Mouse (Mus musculus) layer of hippocampus, postnatal 10 days (tissue): ENCODE measurements around the gene Irf2bp1. TPM values are rescaled to one million over a fixed set of nuclear protein-coding genes. Genes with fewer than 3 reads are reported as not detected.
A peak's percentile ranks its signal among the peaks of the same experiment; 100 is the strongest.

Experiments
- DNase-seq, 2 experiments: peaks; one replicate each; pipeline ENCODE4 v3.0.0; 2021; ENCODE audit warnings: low spot score in 2 of 2
- total RNA-seq, 2 experiments: library from RNA; stranded (reverse); gene quantifications; 2 replicates each; pipeline ENCODE4 v1.2.3; 2021

Gene Irf2bp1
- total RNA-seq, 2 experiments from 2014 or later = 45.5 to 49.7 TPM

- DNase-seq = no peak
Measured at GRCm38 (mm10) chr7:18998835-18999234, 5.0 kb upstream of the Irf2bp1 start.

GRCm38 (mm10) chr7:19000421-19000820 is 3.4 kb upstream of the Irf2bp1 start:
- no peak for DNase-seq

- peak in 1 of 2 experiments; percentile 56 for DNase-seq
Measured at GRCm38 (mm10) chr7:19001066-19001806, 2.6 kb upstream of the Irf2bp1 start.

- no peak for DNase-seq
Measured at GRCm38 (mm10) chr7:19001807-19002085, 2.1 kb upstream of the Irf2bp1 start.

- no peak for DNase-seq
Measured at GRCm38 (mm10) chr7:19002115-19002514, 1.7 kb upstream of the Irf2bp1 start.

GRCm38 (mm10) chr7:19002848-19003498 is 871 bp upstream of the Irf2bp1 start:
- peak; percentile 65 to 72 for DNase-seq

- peak; percentile 48 to 61 for DNase-seq
Measured at GRCm38 (mm10) chr7:19004631-19005079, 811 bp downstream of the Irf2bp1 start.

- no peak for DNase-seq
Measured at GRCm38 (mm10) chr7:19005417-19006121, 1.7 kb downstream of the Irf2bp1 start.

GRCm38 (mm10) chr7:19006476-19006875 is 2.6 kb downstream of the Irf2bp1 start:
- DNase-seq = peak; percentile 90 to 91

- DNase-seq = no peak
Measured at GRCm38 (mm10) chr7:19007026-19007977, 3.5 kb downstream of the Irf2bp1 start.

GRCm38 (mm10) chr7:19010581-19010980 is 6.7 kb downstream of the Irf2bp1 start:
- DNase-seq = no peak

- DNase-seq = no peak
Measured at GRCm38 (mm10) chr7:19012025-19012621, 8.3 kb downstream of the Irf2bp1 start.

- DNase-seq = no peak
Measured at GRCm38 (mm10) chr7:19012882-19013281, 9.0 kb downstream of the Irf2bp1 start.

- DNase-seq = no peak
Measured at GRCm38 (mm10) chr7:19014452-19014851, 10.6 kb downstream of the Irf2bp1 start.

GRCm38 (mm10) chr7:19016042-19016441 is 12.2 kb downstream of the Irf2bp1 start:
- DNase-seq = no peak

GRCm38 (mm10) chr7:19017909-19018308 is 14.1 kb downstream of the Irf2bp1 start:
- DNase-seq = no peak

- DNase-seq = no peak
Measured at GRCm38 (mm10) chr7:19021048-19021447, 17.2 kb downstream of the Irf2bp1 start.

- no peak for DNase-seq
Measured at GRCm38 (mm10) chr7:19022189-19022958, 18.5 kb downstream of the Irf2bp1 start.

GRCm38 (mm10) chr7:19023357-19023814 is 19.5 kb downstream of the Irf2bp1 start, which contains the start of gene Foxa3:
Foxa3 (minus strand) TSS chr7:19023538.
- DNase-seq = peak in 1 of 2 experiments; percentile 53

- peak; percentile 94 for DNase-seq
Measured at GRCm38 (mm10) chr7:19024096-19024506, 20.3 kb downstream of the Irf2bp1 start, which contains the start of gene Sympk. Sympk (plus strand) TSS chr7:19024377.
